Mouse (Mus musculus) erythroblast, embryonic 14.5 days (primary cell): Measurements from ENCODE around the gene Foxo6.

Experiments used
- GATA1 ChIP-seq: IDR thresholded peaks from 2 replicates; pipeline ENCODE4 v1.6.1; 2012; ENCODE audit warnings: low read length, inconsistent platforms, mixed read lengths
- TAL1 ChIP-seq: IDR thresholded peaks from 3 replicates; pipeline ENCODE4 v1.6.1; 2012; ENCODE audit warnings: low read length, inconsistent platforms, mixed read lengths

- TF ChIP-seq GATA1 = no peak
- no peak for TF ChIP-seq TAL1
These were observed 68.3 kb downstream of the Foxo6 start for GRCm38 (mm10) chr4:120218878-120219277.
